Mouse (Mus musculus): ENCODE measurements at regions not wholly inside any gene's neighbourhood (a gene's known extent, or its start where the extent isn't known, plus 50 kb on each side); places are given as distances from the start of the nearest gene placed in this dataset.
A peak's percentile ranks its signal among the peaks of the same experiment; 100 is the strongest.

DNA sequence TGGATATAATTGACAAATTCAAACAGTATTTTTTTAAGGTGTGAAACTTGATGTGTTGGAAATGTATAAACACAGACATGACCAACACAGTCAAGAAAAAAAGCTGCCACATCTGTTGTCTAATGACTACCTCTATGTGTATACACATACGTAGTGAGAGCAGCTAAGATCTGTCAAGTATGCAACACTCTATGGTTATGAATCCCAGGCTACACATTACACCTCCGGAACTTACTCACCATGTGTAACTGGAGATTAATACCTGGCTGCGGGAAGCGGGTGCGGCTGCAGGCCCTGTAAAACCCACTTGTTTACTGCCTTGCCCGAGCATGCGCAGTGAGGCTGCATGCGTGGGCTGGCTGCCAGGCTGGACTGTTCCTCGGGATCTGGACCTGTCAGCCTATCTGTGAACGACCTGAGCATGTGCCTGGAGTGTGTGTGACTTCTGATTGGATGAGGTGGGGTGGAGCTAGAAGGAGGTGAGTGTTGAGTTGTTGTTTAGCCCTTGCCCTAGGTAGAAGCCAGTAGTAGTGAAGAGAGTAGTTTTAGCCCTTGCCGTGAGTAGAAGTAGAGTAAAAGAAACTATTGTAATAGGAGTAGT, 211.1 kb downstream of the Sp3 start:
- ATAC-seq: no peak

GRCm38 (mm10) chr2:72773401-72773800, 206.8 kb downstream of the Sp3 start:
- ATAC-seq: no peak

DNA sequence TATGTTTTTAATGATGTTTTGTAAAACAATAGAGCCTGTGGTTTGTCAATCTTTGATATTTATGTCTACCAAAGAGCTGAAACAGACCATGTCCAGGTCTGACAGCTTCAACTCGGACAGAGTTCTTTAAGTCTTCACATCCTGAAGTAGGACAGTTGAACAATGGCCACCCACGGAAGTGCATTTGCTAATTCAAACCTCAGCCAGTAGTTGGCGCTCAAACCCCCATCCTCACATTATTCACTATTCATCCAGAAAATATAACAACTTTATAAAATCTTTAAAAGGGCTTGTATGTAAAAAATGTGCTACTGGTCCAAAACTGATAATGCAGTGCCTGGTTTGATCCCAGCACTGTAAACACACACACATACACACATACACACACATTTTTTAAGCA, 202.9 kb downstream of the Sp3 start:
- ATAC-seq: peak; percentile 68

DNA sequence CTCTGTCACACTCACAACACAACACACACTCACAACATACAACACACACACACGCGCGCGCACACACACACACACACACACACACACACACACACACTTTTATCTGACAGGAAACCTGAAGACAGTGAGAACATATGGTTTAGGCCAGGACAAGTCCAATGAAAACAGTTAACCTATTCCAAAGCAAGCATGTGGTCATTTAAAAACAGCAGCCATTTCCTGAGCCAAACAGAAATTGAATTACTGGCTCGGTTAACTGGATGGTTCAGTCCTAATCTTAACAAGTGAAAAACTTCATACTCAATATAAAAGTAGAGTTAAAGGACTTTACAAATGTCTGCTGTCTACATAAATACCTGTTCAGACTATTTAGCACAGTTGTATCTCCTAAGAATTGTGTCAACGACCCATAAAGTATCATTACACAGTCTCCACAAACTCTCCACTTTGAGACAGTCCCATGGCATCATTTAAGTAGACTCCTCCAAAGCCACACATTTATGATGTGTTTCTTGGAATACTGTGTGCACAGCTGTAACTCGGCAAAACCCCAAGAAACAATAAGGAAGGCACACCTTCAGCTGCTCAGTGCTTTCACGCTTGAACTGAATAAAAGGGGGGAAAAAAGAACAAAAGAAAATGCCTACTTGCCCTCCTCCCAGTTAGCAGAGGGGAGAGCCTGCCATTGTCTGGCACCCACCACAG, 202.3 kb downstream of the Sp3 start:
- no peak for ATAC-seq

- ATAC-seq: no peak
Observed at GRCm38 (mm10) chr2:72779268-72780163, 200.7 kb downstream of the Sp3 start.

- ATAC-seq: no peak
Observed at GRCm38 (mm10) chr2:72781369-72782275, 198.6 kb downstream of the Sp3 start.

- ATAC-seq: no peak
Observed at GRCm38 (mm10) chr2:72782355-72782754, 197.9 kb downstream of the Sp3 start.

- ATAC-seq: no peak
Observed at GRCm38 (mm10) chr2:72785365-72786043, 194.7 kb downstream of the Sp3 start.

DNA sequence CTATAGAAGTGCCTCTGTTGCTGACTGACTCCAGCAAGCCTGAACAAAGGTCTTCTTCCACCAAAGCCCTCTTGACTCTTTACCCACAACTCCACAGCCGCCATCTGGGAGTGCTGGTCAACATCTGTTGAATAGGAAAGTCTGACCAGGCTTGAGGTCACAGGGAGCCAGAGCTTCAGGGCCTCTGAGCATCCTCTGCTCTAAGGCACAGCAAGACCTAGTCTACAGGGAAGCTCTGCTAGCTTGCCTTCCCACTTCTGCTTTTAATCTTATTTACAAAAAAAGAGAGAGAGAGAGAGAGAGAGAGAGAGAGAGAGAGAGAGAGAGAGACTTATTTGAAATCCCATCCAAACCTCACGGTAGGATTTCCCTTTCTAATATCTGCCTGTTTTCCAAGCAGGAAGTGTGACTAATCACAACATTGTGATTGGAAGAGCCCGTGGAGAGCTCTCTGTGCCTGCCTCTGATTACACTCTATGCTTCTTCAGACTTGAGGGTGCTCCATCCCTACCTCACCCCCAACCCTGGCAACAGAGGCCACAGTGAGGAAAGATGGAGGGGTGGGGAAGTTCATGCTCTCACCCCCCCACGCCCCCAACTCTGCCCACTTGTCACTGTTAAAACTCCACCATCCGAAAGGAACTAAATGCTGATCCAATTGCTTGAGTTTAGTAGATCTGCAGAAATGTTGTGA, 194.1 kb downstream of the Sp3 start:
- no peak for ATAC-seq

DNA sequence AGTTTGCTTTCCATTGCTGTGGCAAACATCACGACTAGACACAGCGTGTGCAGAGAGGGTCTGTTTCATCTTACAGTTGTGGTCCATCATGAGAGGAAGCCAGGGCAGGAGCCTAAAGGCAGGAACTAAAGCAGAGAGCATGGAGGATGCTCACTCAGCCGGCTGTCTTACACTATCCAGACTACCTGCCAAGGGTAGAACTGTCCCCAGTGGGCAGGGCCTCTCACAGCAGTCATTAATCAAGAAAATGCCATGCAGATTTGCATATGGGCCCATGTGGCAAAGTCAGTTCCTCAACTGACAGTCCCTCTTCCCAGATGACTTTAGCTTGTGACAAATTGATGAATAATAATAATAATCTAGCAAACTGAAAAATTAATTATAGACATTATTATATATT, 192.6 kb downstream of the Sp3 start:
- no peak for ATAC-seq

GRCm38 (mm10) chr2:72791496-72791895, 188.8 kb downstream of the Sp3 start:
- ATAC-seq: no peak

GRCm38 (mm10) chr2:72793424-72793823, 186.8 kb downstream of the Sp3 start:
- ATAC-seq: no peak

DNA sequence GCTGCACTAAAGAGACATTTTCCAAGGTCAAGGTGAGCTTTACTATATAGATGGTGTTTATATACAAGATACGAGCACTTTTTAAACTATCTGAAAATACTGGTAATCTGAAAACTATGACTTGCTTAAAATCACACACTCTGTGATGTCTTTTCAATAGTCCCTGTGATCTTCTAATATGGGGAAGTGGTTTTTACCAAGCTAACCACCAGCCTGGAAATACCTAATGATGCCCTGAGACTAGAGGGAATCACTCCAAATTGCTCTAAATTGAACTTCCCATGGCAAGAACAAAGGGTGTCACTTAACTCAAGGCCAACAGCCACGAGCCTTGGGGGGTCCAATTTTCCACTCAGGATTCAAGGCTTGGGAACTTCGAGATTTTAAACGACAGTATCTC, 185.7 kb downstream of the Sp3 start:
- no peak for ATAC-seq

DNA sequence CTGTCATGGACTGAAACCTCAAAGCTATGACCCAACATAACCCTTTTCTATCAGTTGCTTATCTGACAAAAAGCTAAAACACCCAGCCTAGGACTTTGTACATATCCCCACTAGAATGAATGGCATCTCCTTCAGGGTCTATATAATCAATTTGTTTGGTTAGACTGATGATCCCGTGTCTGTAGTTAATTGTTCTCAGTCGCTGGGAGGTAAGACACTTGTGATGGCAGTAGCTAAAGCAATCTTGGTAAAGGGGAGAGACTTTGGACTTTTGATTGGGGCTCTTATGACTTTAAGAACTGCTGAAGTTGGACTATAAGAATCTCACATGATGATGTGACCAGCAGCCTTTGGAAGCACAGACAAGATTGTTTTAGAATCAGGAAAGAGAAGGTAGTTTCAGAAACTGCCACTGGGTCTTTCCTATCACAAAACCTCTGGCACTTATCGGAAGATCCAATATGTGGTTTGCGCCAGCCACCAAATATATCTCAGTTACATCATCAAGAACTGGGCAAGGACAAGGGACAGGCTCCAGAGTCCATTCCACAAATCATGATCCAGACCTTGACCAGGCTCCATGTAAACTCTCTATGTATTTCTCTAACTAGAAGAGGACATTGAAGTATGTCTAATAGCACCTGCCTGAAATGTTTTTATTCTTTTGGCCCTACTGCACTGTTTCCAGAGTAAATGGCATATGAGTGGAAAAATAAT, 183.1 kb downstream of the Sp3 start:
- no peak for ATAC-seq

DNA sequence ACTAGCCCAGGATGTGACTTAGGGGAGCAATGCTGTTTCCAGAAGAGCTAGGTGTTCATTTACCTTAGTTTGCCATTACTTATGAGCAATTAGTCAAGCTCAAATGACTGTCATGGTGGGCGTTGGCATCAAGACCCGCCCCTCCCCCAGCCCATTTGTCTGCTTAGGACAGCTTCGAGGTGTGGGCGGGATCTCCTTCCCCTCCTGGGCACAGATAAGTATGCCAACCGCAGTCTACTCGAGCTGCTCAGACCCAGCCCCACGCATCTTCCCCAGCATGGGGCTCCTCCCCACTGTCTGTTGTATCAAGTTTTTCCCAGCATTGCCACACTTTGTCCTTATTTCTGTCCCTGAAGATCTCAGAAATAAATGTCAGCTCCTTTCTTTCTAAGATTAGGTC, 179.6 kb downstream of the Sp3 start:
- no peak for ATAC-seq

DNA sequence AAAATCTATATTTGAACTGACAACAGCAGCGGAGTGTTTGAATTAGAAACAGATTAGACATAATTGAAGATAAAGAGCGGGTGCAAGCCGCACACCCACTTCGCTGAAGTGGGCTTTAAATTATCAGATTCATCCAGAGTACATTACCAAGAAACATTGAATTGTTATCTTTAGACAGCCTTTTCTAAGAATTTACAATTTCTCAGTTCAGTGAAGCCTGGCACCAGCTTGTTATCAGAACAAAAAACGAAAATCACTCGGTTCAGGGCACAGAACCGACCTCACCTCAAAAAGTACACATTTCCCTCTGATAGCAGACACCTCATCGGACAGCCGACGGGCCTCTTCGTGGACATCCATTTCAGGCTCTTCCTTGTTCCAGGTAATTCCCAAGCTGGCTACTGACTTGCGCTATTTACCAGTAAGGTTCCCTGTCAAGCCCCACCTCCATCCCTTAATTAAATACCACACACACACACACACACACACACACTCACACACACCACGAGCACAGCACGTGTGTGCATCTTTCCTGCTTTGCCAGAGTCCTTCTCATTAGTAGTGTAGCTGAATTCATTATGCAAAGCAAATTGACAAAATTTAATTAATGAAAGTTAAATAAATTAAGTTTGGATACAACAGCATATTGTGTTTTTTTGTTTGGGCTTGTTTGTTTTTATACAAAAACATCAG, 166.8 kb downstream of the Sp3 start:
- no peak for ATAC-seq

GRCm38 (mm10) chr2:72825251-72825650, 155.0 kb downstream of the Sp3 start:
- no peak for ATAC-seq

GRCm38 (mm10) chr2:72829139-72829538, 151.1 kb downstream of the Sp3 start:
- no peak for ATAC-seq

DNA sequence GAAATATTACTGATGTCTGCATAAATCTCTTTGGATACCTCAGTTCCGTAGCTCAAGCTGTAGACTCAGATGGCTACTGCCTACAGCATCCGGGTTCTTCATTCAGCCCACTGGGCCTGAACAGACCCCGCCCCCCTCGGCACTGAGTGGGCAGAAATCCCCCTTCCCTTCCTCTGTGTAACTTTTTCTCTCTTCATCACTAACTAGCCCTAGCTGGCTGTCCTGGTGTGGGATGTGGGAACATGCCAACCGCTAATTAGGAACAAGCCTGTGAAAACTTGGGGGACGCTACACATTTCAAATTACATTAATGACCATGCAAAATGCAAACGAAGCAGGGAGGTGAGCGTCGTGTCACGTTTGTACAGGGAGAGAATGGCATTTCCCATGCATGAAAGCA, 147.5 kb downstream of the Sp3 start:
- no peak for ATAC-seq
